Mouse (Mus musculus): ENCODE measurements at regions not wholly inside any gene's neighbourhood (a gene's known extent, or its start where the extent isn't known, plus 50 kb on each side); places are given as distances from the start of the nearest gene placed in this dataset.
A peak's percentile ranks its signal among the peaks of the same experiment; 100 is the strongest.

DNA sequence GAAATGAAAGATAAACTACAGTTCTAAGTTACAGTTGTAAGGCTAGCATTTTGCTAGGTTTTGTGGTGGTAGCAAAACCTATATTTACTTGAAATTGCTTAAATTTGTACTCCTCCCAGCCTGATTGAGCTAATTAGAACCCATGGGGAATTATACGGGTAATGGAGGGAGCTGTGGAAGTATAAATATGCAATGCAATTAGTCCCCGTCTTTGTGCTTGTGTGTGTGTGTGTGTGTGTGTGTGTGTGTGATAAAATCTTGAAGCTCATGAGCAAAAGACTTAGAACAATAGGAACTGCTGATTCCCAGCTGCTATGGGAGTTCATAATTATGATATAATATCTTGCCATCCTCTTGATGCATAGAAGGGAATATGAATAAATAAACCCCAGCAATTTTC lies 321.7 kb upstream of the Thsd7b start:
- no peak for DNase-seq

DNA sequence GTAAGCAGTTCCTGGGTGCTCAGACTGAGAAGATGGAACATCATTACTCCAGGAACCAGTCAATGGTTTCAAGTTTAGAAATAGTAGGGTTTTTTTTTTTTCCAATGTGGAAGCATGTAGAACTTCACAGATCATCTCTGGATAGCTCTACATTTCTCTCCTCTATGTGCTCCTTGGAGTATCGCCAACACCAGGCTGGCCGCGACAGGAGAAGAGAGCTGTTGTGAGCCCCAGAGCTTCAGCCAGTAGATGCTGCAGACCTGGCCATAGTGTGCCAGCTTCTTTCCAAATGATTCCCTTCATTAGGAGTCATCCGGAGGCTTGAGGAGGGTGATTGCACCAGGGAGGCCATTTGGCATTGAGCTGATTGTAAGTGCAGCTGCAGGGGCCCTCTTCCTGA lies 322.6 kb upstream of the Thsd7b start:
- DNase-seq = no peak

DNA sequence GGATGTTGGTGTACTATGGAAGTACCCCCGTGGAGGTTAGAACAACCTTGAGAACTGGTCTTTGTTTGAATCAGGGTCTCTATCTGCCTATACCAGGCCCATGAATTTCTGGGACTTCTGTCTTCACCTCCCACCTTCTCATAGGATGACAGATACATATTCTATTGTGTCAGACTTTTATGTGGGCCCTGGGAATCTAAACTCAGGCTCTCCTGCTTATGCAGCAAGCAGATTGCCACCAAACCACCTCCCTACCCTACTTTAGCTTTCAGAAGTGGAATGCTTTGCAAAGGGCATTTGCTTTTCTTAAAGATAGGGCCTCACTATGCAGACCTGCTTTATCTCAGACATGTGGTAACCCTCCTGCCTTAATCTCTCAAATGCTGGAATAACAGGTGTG lies 322.7 kb upstream of the Cxcr4 start:
- DNase-seq = no peak

DNA sequence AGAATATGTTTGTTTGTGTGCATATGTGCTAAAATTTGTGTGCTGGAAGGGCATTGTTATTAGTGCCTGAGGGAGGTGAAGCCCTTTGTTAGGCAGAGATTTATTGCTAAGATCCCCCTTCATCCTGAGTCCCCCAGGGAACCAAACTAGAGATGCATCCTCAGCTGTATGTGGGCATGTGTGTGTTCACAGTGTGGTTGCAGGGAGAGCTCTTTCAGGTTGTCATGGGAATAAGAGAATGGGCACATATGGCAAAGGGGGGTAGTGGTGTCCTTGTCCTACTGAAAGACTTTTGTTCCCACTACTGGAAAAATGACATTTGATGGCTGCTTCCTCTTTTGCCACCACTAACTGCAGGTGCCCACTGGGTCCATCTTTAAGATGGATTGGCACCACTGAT lies 320.4 kb upstream of the Cxcr4 start:
- DNase-seq = no peak

DNA sequence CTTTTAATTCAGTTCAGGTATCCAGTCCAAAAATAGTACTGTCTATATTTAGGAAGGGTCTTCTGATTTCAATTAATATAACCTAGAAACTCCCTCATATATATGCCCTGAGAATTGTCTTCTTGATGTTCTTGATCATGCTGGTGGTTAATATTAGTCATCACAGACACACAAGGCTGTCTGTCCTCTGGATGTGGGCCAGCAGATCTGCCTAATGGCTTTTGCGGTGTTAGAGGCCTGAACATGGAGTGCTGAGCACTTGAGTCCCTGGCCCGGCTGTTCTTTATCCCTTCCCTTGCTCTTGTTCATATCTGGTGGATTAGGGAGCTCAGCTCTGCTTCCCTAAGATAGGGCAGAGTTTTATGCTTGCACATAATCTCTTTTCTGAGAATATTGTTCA lies 315.5 kb upstream of the Cxcr4 start:
- no peak for DNase-seq

DNA sequence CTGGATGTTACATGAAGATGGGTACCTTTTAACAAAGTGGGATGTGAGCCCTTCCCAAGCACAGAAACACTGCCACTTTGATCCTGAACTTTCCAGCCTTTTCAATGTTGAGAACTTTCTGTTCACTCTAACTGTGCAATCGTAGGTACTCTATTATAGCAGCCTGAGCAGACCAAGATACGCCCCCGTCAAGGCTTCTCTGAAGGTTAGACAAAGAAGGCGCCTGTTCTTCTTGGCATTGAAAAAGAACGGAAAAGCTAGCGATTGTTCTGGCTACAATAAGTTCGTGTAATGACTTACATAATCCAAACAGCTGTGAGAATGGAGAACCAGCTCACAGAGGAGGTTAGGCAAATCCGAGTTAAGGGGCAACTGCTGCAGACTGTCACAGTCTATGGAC lies 305.9 kb upstream of the Cxcr4 start:
- DNase-seq = no peak

DNA sequence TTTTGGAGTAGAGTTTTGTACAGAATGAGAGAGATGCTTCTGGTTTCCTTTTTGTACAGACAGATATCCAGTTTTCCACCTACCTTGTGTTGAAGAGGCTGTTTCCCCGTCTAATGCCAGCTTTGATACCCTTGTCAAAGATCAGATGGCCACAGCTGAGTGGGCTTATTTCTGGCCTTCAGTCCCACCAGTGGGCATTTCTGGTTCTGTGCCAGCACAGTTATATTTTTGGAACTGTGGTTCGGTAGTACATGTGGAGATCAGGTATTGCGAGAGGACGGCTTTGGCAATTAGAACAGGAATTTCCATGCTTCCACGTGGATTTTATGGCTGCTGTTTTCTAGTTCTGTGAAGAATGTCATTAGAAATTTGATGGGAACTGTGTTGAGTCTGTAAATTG lies 302.5 kb upstream of the Cxcr4 start:
- no peak for DNase-seq

DNA sequence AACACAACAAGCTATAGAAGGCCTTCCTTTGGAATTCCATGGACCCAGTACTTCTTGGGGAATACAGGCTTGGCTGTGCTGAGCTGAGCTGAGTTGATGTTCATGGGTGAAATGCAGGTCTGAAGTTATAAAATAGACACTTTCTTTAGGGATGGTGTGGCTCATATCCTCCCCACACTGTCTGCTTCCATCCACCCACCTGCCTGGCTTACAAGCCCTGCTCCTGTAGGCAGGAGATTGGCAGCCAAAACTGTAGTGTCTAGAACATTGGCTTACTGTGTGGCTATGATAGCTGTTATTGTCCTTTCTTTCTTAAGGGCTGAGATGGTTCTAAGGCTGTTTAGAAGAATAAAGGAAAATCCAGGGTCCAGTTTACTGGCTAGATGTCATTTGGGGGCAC lies 286.2 kb upstream of the Cxcr4 start:
- DNase-seq = no peak

DNA sequence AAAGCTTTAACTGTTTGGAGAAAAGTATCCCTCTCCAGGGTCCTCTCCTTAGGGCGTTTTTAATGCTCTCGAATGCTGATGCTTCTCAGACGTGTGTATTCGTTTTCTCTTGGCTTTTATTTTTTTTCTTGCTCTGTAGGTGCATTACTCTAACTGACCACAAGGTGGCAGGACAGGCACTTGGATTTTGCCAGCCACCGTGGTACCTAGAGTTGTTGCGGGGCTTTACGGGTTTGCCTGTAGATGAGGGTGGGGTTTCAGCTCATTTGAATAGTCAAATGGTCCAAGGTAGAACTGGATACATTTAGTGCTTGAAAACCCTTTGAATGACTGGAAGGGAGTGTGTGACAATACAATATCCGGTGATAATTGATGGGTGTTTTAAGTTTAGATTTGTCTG lies 283.2 kb upstream of the Cxcr4 start:
- peak; percentile 15 to 19 for DNase-seq

DNA sequence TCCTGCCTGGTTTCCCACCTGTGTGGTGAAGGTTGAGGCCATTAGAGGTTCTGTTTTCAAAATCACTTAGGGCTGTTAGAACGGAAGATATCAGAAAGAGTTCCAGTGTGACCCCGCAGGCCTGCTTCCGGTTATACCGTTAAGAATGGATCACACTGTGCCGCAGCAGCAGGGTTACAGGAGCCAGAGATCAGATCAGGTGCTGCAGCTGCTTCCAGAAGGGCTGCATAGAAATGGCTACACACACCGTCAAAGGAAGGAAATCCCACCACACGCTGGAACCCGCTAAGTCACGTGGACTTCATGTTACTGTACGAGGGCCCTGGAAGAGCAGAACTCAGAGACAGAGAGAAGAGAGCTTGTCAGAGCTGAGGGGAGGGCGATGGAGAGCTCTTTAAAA lies 282.1 kb upstream of the Cxcr4 start:
- peak in 1 of 2 experiments; percentile 2 for DNase-seq

DNA sequence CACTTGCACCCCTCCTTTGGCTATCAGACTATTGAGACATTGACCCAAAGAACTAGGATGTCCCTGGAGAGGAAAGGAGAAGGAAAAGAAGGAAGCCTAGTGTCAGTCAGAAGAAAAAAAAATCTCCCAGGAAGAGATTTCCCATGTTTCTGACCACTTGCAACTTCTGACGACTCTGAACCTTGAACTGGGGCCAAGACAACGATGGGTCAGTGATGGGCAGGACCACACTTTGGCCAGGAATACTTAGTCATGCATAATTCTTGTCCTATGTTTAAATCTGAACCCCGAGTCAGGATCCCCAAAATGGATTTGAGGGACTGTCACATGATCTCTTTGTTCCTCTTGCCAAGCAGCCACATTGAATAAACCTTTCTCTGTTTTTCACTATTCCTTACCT lies 276.7 kb upstream of the Cxcr4 start:
- no peak for DNase-seq

DNA sequence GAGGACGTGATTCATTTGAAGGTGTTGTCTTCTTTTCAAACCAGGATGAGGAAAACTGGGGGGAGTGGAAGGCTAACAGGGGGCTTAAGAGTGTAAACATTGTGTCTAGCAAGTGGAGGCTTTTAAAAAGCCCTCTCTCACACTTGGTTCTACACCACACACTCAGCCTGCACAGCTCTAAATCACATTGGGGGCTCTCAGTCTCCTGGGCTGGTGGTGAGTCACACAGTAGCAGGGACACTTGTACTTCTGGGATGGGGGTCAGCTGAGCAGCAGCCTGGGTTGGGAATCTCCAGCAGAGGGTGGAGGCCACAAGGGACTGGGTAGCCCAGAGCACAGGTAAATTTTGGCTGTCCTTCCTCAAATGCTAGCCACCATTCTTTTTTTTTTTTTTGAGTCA lies 268.4 kb upstream of the Cxcr4 start:
- DNase-seq = no peak

DNA sequence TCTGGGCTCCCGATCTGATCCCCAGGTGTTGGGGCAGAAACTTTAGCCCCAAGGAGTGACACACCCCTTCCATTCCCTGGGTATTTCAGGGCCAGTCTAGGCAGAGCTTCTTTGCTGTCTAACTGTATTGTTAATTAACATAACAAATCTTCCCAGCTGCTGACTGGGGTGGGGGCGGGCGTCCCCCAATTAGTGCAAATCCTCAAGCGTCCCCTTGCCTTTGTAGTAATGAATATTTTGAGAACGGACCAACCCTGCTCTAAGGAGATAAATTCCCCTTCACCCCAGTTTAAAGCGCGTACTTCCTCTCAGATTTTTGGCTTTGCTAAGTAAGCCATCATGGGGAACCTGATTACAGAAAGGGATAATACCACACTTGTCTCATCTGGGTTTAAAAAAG lies 268.0 kb upstream of the Cxcr4 start:
- DNase-seq = no peak

DNA sequence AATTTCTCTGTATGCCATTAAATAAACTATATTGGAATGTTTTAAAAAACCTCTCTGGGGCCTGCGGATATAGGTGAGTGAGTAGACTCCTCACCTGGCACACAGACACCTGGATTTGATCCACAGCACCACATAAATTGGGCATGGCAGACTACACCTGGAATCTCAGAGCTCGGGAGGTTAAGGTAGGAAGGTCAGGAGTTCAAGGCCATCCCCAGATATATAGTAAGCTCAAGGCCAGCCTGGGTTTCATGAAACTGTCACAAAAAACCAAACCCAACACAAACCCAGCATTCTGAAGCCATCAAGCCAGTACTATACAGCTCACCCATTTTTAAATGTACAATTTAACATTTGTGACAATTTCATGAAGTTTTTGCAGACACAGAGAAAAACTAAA lies 266.6 kb upstream of the Cxcr4 start:
- DNase-seq = no peak

DNA sequence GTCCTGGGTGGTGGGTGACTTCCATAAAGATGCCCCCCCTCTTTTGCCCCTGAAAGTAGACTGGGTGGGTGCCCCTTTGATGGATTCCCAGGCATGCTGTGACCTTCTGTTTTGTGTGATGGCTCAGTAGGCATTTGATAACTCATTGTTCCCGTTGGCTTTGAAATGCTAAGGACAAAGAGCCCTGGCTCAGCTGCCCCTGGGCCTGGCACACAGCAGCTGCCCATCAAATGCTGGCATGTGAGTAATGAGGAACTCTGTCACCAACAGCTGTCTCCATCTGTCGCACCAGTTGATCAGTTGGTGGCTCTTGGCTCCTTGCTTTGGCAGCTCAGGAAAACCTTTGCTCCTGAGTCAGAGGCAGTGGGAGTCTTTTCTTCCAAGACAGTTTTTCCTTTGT lies 264.8 kb upstream of the Cxcr4 start:
- no peak for DNase-seq

DNA sequence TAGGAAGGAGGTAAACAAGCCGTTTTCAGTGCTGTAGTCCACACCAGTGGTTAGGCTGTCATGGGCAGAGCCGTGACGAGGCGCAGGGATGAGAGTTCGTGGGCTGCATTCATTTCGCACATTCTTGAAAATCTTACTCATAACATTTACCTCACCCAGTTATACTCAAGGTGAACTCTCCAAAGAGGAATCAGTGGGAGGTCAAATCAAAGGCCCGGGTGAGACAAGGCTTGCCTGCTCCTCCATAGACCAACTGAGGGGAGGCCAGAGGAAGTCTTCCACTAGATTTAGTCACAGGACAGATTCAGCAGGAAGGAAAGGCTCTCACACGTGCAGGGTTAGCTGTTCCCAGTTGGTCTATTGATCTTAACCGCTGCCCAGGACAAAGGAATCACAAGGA lies 262.6 kb upstream of the Cxcr4 start:
- DNase-seq = no peak

DNA sequence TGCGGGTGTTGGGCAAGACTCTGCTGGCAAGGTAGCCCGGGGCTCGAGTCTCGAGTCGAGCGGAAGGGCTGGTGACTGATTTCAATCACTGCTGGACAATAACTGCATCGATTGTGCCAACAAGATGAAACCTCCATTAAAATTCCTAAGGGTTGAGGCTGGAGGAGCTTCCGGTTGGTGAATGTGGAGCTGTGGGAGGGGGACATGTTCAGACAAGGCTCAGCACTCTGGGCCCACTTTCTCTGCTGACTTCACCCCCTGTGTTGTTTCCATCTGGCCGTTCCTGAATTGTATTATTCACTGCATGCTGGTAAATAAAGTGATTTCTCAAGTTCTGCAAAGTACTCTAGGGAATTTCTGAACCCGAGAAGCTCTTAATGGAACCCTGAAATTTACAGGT lies 261.2 kb upstream of the Cxcr4 start:
- DNase-seq = no peak

DNA sequence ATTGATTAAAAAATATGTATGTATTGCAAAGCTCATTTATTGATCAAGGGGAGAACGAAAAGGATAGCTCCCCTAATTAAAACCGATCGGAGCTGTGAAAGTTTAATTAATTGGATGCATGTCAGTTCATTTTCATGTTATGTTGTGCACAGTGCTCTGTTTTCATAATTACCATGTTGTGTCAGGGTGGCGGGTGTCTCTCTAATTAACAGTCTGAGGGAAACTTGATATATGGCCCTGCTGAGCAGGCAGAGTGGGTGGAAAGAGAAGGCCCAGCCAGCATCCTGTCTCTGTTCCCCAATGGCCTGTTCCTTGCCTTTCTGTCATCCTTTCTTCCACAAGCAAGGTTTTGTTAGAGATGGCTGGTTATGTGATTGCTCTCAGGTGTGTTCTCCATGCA lies 245.3 kb upstream of the Cxcr4 start:
- DNase-seq = no peak

DNA sequence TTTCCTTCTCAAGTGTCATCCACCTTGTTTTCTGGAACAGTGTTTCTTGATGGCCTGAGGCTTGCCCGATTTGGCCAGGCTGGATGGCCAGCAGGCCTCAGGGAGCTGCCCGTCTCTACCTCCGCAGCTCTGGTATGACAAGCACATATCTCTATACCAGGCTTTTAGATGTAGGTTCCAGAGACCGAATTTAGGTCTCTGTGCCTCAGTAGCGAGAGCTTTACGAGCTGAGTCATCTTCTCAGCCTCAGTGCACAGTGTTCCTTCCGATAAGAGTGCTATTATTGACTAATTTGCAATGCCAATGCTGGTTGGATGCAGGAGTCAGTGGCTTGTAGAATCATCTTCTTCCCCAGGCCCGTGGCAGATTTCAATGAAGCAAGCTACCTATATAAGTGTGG lies 243.4 kb upstream of the Cxcr4 start:
- no peak for DNase-seq

DNA sequence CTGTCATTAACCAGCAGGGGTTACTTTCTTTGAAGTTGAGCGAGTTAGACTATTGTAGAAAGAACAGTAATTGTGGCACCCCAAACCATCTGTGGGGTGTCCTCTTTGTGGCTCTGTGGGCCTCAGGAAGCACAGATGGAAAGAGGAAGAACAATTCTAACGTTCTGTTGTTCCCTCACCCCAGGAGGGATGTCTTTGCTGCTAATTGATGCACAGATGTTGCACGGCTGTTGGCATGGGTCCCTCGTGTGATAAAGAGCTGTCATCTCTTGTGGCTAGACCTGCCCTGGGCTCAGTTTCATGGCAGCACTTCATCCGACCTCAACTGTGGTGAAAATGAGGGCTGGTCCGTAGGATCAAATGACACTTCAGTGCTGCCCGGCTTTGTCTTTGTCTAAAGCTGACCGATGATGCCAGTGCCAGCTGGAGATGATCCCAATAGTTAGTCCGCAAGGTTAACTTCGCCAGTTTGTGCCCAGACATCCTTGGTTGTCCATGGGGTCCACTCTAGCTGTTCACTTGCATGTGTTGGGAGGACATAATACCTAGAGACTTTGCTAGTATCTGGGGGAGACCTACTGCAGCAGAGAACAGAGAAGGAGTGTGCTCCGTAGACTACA lies 241.1 kb upstream of the Cxcr4 start:
- peak in 1 of 2 experiments; percentile 15 for DNase-seq

DNA sequence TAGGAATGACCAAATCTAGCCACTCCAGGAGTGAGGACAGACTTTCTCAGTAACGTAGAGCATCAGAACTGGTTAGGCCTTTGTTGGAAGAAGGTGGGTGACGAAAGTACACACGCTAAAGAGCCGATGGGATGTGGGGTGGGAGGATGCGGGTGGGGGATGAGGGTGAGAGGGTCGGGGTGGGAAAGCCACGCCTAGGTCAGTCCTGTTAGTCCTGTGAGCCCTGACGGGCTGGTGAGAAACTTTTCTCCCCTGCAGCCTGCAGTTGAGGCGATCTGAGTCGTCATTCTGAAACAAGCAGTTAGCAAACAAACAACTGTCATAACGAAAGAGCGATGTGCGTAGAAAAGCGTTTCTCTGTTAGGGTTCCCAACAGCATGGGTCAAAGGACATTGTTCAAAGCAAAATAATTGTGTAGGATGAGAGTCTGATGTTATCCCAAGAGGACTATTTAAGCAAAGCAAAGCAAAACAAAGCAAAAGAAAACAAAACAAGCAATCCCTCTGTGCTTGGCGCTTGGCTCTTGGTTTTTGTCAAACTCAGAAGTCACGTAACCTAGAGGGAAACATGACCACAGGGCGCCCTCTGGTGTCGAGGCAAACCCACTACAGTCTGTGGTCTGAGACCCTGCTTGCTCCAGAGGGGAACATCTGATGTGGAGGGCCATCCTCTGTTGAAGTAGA lies 240.2 kb upstream of the Cxcr4 start:
- DNase-seq = peak; percentile 87 to 88

DNA sequence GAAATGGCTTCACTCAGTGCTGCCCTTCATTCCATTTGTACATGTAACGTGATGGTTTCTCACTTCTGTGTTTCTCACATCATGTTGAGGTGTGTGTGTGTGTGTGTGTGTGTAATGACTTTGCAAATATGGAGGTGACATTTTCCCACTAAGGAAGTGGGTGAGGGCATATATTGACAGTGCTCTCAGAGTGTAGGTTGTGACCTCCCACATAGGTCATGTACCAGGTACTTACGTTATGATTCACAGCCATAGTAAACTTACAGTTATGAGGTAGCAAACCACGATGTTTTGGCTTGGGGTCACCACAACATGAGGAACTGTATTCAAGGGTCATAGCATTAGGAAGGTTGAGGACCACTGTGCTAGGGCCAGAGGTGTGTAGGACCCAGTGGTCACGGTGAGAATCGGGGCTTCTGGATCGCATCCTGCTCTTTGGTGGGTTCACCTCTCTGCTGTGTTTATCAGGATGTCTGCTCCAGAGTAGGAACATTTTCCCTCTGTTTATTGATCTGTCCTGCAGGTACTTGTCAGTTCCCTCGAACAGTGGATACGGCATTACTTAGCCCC lies 238.7 kb upstream of the Cxcr4 start:
- DNase-seq = no peak

DNA sequence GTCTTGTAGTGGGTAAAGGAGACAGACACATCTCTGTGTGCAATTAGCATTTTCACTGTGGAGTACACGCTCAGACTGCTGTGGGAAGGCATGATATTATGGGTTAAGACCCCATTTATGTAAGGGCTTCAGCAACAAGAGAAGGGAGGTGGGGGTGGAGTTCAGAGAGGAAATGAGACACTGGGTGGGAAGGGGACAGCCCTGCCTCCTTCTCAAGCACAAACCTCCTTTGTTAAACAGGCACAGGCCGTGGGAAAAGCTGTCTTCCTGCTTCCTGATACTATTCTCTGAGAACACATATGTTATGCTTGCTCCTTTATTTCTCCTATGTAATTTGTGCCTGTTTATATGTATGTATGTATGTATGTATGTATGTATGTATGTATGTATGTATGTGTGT lies 237.4 kb upstream of the Cxcr4 start:
- no peak for DNase-seq

DNA sequence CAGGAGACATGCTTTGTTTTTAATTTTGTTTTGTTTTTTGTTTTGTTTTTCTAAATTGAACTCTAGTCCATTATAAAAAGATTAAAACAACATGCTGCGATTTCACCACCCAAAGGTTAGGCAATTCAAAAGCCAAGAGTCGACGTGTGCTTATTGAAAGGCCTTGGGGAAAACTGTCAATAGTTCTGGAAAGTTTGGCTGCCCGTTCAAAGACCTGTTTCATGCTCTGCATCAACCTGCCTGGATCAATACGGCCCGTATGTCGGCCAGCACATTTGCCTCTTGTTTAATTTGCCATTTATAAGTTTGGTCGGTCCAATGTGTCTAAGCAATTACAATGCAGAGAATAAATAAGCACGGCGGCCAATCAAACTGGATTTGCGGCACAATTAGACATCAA lies 234.3 kb upstream of the Cxcr4 start:
- DNase-seq = no peak

Measured in thymus, postnatal 36 days (tissue).